Mouse (Mus musculus): ENCODE data around the gene Adamts4.
"Not testable (repeated sequence)": the region's sequence is repeated elsewhere in the genome, so short reads cannot be mapped to it uniquely, and the experiment has no call there.

Adamts4 gene

DNA sequence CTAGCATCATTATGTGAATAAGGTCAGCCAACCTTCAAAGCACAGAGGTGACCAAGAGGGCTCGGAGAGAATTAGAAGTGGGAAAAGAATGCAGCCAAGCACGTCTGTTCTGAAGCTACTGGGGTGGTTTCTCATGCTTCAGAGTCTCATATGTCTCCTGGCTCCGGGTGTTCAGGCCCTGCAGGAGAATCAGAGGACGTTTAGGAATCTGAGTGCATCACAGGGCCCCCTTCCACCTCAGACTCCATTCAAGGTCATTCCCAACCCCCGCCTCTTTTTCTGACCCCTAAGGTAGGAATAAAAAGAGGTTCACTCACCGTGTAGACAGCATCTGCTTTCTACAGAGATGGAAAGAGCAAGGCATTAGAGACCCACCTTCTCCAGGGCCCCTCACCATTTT lies 20.5 kb upstream of the Adamts4 start:
- in situ Hi-C loops (cut with MseI, MboI), result loop anchor here in 1 of 2 experiments (10.0 kb wide), 1 partner anchor 115 kb away; the partner anchor contains the start of gene Cfap126

DNA sequence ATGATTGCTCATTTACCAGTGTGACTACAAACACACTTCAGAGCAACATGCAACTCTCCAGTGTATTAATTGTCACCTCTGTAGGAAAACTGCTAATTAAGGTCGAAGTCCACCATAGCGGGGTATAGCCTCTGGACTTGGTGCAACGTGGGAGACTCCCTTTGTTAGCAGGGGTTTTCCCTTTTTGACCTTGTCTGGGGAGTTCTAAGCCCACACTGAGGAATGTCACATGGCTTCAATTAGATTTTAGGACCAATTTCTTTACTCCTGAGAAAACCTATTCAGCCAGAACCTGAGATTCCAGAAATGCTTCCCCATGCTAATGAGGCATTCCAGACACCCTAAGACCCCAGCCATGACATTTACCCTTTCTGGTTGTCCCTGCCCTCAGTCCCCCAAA lies 20.0 kb upstream of the Adamts4 start:
- in situ Hi-C loops (cut with MseI, MboI), result no loop called here

DNA sequence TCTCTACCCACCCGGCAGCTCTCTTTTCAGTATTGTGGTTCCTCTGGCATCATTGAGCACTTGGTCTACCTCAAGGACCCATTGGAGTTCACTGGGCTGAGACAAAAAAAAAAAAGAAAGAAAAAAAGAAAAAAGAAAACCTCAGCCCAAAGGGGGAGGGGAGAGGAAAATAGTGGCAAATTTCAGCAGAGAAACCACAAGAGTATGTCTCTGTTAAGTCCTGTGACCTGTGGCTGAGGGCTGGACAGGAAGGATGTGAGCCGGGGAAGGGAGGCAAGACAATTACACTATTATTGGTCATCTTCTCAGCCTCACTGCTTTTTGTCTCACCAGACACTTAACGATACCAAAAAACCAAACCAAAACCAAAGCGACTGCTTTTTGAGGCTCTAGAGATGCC lies 18.4 kb upstream of the Adamts4 start:
- in situ Hi-C loops (cut with MseI, MboI), result no loop called here

DNA sequence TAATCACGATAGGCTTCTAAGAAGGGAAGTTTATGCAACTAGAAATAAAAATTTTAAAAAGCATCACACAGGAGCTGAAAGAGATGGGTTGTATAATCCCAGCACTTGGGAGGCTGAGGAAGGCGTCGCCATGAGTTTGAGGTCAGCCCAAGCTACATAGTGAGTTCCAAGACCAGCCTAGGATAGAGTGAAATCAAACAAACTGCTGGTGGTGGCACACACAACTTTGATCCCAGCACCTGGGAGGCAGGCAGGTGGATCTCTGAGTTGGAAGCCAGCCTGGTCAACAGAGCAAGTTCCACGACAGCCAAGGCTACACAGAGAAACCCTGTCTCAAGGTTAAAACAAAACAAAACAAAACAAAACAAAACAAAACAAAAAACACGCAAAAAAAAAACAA lies 17.9 kb upstream of the Adamts4 start:
- in situ Hi-C loops (cut with MseI, MboI), result no loop called here

DNA sequence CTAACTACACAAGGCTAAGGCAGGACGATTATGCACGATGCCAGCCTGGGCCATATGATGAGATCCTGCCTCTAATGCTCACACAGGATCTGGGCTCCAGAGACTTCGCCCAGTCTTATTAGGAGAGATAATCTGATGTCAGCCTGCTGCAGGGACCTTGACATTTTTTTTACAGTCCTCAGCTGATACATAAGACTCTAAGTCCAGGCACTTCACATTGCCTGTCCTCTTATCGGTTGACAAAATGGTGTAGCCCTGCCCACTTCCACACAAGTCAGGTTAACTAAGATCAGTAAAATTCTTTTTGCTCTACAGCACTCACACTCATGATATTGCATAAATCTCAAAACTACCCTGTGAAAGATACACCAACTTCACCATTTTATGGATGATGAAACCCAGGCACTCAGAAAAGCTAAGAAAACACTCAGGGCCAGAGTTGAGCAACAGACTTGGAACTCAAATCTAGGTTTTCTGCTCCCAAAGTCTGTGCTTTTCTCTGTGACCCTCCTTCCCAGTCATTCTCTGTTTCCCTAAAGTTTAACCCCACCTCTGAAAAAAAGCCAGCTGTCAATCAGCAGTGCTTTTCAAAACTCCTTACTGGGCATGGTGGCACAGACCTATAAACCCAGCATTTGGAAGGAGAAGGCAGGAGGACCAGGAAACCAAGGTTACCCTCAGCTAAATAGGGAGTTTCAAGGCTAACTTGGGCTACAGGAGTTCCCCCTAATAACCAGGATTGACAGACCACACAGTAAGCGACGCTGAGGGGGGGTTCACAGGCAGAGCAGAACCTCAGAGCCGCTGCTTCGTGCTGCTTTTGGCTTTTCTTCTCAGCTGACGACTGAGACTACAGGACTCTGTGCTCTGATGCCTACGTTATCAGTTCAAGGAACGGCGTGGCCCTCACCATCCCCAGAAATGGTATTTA lies 17.2 kb upstream of the Adamts4 start:
- in situ Hi-C loops (cut with MseI, MboI), result no loop called here

DNA sequence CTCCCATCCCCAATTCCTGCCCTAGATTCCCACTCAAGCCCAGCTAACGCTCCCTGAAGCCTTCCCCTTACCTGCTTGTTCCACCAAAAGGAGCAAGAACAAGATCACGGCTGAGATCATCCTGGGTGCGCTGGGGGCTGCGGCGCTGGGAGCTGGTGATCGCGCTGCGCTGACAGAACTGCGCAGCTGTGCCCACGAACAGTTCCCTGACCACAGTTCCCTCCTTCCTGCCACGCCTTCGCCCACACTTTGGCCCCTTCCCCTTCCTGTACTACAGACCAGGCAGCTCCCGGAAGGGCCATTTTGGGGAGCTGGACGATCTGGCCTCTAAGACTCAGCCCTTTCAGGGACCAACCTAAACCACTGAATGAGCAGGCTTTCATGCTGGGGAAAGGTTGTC lies 16.1 kb upstream of the Adamts4 start, which contains the start of gene Fcer1g:
TSS of gene Fcer1g (minus strand) at position 240 of the 400 bp plus-strand sequence.
- in situ Hi-C loops (cut with MseI, MboI), result no loop called here

DNA sequence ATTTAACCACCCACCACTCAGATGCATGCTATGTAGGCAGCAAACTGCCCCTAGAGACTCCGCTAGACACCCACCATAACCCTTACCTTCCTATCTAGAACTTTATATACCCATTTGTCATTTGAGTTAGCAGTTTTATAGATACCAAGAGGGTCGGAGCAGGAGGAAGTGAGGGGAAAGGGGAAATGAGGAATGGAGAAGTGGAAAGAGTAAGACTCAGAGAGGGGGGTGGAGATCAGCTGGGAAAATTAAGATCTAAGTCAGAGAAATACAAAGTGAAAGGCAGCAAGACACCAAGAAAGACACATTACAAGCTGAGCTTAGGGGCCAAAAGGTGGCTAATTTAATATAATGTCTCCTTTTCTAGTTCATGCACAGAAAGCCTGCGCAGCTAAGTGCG lies 15.7 kb upstream of the Adamts4 start:
- in situ Hi-C loops (cut with MseI, MboI), result no loop called here

DNA sequence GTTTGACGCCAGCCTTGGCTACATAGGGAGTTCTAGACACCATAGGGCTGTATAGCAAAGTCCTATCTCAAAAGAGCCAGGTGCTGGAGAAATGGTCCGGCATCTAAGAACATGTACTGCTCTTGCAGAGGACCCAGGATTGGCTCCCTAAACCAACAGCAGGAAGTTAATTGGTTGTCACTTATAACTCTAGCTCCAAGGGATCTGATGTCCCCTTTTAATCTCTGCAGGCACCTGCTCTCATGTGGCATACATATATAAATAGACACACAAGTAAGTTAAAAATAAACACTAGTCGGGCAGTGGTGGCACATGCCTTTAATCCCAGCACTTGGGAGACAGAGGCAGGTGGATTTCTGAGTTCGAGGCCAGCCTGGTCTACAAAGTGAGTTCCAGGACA lies 14.4 kb upstream of the Adamts4 start:
- in situ Hi-C loops (cut with MseI, MboI), result no loop called here

DNA sequence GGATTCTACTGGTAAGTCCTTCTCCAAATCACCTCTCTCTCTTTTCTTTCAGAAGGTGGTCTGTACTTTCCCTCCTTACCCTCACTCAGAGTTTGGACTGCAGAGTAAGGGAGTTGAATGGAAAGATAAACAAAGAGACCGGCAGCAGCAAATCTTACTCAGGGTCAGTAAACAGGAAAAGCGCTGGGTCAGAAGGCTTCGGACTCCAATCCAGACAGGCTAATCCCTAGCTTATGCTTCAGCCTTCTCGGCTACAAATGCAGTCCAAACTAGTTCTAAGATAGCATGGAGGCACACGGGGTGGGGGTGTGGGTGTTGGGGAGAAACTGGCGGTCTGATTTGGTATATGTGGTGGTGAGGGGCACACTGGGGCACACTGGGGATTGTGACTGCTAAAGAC lies 12.8 kb upstream of the Adamts4 start:
- in situ Hi-C loops (cut with MseI, MboI), result no loop called here

DNA sequence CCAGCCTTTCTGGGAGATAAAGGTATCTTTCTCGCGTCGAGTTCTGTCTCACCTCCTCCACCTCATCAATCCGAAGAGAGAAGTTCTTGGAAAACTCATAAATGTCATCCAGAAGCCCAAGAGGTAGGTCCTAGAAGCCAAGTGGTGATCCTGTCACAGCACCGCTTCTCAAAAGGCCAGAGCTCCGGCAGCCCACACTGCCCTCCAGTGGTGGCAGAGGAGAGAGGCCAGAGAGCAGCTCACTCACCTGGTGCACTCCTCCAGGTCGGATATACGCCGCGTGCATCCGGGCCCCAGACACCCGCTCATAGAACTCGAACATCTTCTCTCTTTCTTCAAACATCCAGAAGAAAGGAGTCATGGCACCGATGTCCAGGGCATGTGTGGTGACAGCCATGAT lies 11.8 kb upstream of the Adamts4 start:
- in situ Hi-C loops (cut with MseI, MboI), result no loop called here

DNA sequence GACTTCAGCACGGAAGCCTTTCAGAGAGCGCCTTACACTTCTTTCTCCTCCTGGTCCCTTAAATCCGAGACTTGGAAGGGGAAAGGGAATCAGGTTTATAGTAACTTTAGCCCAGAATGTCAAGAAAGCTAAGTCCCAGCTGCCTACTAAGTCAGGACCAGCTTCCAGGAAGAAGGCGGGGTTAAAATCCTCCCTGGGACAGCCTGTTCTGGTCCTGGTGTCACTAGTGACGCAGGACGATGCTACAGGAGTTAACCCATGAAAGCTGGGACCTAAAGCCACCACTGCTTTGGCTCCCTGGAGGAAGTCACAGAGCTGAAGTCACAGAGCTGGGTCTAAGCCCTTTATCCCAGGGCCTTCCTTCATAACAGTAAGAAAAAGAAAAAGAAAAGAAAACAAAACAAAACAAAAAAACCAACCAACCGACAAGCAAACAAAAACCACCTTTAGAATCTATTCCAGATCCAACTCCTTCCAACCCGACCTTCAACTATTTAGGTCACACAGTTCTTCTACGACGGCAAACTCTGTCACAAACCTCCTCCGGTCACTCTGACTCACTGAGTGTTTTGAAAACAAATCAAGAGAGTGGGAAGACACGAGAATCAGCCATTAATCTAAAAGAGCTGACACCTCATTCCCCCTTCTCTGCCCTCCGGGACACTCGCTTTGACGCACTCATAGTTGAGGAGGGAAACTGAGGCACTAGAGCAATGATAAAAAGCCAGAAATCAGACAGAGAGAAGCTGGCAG lies 10.1 kb upstream of the Adamts4 start:
- in situ Hi-C loops (cut with MseI, MboI), result no loop called here

DNA sequence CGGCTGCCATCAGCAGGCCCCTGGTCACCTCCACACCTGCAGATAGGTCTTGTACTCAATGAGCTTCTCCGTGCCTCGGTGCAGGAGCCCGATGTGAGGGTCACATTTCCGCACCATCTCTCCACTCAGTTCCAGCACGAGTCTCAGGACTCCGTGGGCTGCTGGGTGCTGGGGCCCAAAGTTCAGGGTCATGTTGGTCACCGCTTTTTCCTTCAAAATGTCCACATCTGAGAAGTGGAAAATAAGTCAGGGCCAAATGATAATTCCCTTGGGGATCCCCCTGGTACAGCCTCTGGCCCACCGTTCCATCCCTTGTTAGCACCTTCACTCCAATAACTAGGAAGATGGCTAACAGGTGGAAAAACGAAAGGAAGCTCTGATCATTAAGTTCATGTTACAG lies 9.3 kb upstream of the Adamts4 start:
- in situ Hi-C loops (cut with MseI, MboI), result no loop called here

DNA sequence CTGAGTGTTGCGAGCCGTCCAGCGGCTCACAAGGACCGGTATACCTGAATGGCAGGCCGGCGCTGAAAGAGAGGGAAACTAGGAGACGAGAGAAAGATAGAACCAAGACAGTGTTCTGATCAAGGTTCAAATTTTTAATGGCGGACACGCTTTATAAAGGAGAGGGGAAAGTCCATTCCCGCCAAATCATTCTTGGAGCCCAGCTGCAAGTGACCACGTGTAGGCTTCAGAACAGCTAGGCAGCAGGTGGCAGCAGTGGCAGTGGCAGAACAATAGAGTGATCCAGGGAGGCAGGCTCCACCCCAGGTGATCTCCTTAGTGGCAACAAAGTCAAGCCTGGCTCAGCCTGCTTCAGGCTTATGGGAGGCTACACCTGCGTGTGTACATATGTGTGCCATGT lies 8.3 kb upstream of the Adamts4 start:
- in situ Hi-C loops (cut with MseI, MboI), result not testable (repeated sequence)

DNA sequence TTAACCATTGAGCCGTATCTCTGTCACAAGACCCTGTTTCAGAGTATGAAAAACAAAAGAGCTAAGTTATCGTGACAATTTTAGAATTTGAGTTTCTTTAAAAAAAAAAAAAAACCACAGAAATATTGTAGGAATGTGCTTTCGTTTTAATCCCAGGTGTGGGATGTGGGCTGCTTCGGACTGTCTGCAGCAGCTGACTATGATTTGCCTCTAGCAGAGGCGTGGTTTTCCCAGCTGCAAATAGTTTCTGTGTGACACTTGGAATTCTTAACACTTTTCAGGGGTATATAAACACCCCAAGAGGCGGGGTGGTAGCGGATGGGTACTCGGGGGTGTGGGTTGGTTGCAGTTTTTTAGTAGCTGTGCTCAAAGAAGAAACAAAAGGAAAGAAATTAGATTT lies 4.9 kb upstream of the Adamts4 start:
- in situ Hi-C loops (cut with MseI, MboI), result no loop called here

DNA sequence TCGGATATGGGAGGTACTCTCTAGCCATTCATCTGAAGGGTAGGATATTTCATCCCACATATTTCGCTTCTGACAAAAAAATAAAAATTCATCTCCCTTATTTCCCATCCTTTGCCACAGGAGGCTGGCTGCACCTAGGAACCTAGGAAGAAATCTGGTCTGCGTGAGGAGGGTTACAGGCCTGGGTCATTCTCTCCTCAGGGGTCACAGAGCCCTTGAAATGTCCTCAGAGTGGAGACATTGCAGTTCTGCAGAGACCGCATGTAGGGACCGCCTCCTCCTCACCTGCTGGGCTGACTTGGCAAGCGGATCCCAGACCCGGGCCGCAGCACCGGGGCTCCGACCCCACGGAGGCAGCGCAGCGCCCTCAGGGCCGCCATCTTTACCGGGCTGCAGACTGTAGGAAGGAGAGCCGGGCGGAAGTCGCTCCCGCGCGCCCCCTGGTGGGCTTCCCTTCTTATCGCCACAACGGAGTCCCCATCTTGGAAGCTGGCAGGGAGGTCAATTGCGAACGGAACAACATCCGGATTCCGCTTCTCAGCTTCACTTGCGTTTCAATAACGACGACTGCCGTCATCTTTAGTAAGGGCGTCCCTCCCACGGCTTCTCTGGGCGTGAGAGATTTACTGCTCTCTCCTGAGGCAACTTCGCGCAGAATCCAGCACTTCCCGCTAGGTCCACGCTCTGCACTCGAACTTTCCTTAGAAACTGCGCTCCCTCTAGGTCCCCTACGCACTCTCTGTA lies 3.3 kb upstream of the Adamts4 start:
- in situ Hi-C loops (cut with MseI, MboI), result no loop called here

DNA sequence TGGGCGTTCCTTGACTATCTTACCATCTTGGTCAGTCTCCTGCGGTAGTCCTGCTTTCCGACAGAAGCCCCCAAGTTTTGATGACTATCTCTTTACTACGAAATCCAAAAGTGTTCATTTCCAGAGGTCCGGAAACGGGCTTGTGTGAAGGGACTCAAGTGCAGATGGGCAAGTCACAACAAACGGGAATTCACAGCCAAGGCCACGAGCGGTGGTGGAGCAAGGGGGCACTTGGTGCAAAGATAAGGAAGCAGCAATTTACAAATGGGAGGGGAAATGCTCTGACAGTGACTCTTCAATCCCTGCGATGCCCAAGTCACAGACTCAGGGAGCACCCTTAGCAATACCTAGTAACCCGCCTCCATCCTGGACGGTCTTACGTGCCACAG lies 2.8 kb upstream of the Adamts4 start:
- in situ Hi-C loops (cut with MseI, MboI), result no loop called here

DNA sequence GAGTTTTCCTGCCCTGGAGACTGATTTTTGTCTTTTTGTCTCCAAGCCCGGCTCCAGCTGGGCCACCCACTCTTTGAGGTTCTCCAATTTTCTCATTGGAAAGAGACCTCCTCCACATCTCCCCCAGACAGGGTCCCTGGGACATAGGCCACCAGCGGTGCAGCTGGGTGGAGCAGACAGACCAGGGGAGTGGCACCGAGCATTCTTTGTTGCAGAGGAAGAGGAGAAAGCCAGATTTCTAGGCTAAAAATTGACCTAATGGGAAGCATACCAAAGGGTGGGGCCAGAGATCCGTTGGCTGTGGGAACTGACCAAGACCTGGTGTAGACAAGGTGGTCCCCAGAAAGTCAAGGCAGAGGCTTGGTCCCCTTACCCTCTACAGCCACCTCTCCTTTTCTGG lies 2.3 kb upstream of the Adamts4 start:
- in situ Hi-C loops (cut with MseI, MboI), result no loop called here

DNA sequence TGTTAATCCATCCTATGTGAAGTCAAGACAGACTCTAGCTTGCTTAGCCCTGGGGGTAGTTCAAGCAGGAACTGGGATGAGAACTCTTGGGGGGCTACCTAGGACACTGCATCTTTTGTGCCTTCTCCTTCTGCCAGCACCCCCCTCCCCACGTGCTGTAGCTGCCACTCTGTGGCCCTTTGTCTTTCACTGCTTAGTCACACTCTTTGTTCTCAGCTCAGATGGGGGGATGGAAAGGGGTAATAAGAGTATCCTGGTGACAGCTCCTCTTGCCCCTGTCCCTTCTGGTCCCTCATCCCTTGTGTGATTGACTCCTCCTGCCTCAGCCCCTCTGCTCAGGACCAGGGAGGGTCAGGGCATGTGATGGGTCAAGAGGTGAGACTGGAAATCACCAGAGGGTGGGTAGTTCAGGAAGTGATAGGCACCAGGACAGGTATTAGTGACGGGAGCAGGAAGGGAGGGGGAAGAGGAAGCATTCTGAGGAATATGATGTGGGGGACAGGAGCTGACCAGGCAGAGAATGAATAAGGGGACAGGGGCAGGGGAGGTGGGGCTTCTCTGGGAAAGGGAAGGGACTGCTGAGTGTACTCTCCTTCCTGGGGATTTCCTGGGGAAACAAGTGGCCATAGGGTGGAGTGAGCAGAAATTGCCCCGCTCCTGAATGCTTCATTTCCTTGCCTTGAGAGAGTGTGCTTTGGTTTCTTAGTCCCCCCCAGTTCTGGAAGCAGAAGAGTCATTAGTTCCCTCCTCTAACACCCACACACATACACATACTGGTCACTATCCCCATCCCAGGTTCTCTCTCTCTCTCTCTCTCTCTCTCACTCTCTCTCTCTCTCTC lies 1.6 kb upstream of the Adamts4 start:
- in situ Hi-C loops (cut with MseI, MboI), result no loop called here

DNA sequence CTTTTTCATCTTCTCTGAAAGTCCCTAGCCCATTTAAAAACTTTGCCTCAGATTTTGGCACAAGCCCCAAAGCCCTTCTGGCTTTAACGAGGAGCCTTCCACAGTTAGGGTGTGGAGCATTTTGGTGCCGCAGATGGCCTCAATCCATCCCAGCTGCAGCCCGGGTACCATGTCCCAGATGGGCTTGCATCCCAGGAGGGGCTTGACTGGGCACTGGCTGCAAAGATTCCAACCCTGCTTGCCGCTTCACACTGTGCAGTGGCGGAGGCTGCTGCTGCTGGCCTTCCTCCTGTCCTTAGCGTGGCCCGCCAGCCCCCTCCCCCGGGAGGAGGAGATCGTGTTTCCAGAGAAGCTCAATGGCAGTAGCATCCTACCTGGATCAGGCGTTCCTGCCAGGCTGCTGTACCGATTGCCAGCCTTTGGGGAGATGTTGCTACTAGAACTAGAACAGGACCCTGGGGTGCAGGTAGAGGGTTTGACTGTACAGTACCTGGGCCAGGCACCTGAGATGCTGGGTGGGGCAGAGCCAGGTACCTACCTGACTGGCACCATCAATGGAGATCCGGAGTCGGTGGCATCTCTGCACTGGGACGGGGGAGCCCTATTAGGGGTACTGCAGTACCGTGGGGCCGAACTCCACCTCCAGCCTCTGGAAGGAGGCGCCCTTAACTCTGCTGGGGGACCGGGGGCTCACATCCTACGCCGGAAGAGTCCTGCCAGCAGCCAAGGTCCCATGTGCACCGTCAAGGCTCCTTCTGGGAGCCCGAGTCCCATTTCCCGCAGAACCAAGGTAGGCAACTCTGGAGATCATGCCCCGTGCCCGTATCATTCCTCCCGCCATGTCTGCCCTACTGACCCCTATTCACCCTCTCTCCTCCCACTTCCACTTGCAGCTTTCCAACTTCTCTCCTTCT lies 716 bp downstream of the Adamts4 start, which contains the start of gene Ndufs2:
TSS of gene Ndufs2 (minus strand) at position 709 of the 914 bp plus-strand sequence.
- in situ Hi-C loops (cut with MseI, MboI), result loop anchor here in 1 of 2 experiments (10.0 kb wide), 1 partner anchor 136 kb away; the partner anchor contains the start of gene Cfap126

Data from mouse trophoblast stem cell (cell line).